Mouse (Mus musculus): ENCODE results near the gene Mesd. TPM values are rescaled to one million over a fixed set of nuclear protein-coding genes. Genes with fewer than 3 reads are reported as not detected.

The Mesd gene
- polyA plus RNA-seq, 1 experiment, result 39.7 TPM

GRCm38 (mm10) chr7:83852381-83853380 lies 31.6 kb upstream of the Mesd start:
- TF ChIP-seq POLR2A (IDR thresholded peaks at IDR 0.05; ENCODE audit: borderline replicate concordance, low read depth, low read length) (no peak), CTCF (IDR thresholded peaks at IDR 0.05; ENCODE audit: low read depth, low read length) (no peak)
- no peak overlapping the region for H3K4me3 ChIP-seq (ENCODE audit: insufficient read depth, low read length)
- peak overlapping the region; percentile 61 for H3K27ac ChIP-seq (ENCODE audit: insufficient read depth, low read depth, low read length)
- H3K4me1 ChIP-seq (ENCODE audit: control insufficient read depth, insufficient read depth, low read length), result peaks cover 52% of the 10 kb centered on the region

GRCm38 (mm10) chr7:83855203-83855602 lies 29.1 kb upstream of the Mesd start:
- Histone ChIP-seq H3K4me3 (ENCODE audit: insufficient read depth, low read length) (no peak overlapping the region), H3K4me1 (ENCODE audit: control insufficient read depth, insufficient read depth, low read length) (peaks cover 73% of the 10 kb centered on the region), H3K27ac (ENCODE audit: insufficient read depth, low read depth, low read length) (no peak overlapping the region)
- TF ChIP-seq POLR2A (IDR thresholded peaks at IDR 0.05; ENCODE audit: borderline replicate concordance, low read depth, low read length), result no peak
- no peak for TF ChIP-seq CTCF (IDR thresholded peaks at IDR 0.05; ENCODE audit: low read depth, low read length)

- peaks cover 67% of the 10 kb centered on the region for H3K4me1 ChIP-seq (ENCODE audit: control insufficient read depth, insufficient read depth, low read length)
- H3K27ac ChIP-seq (ENCODE audit: insufficient read depth, low read depth, low read length), result no peak overlapping the region
- H3K4me3 ChIP-seq (ENCODE audit: insufficient read depth, low read length), result no peak overlapping the region
- no peak for TF ChIP-seq CTCF (IDR thresholded peaks at IDR 0.05; ENCODE audit: low read depth, low read length)
- TF ChIP-seq POLR2A (IDR thresholded peaks at IDR 0.05; ENCODE audit: borderline replicate concordance, low read depth, low read length), result no peak
Observed at GRCm38 (mm10) chr7:83856353-83857207, 27.7 kb upstream of the Mesd start.

- H3K4me3 ChIP-seq (ENCODE audit: insufficient read depth, low read length), result no peak overlapping the region
- peak overlapping the region; percentile 49; the same call in 1 of the 2 replicates for H3K27ac ChIP-seq (ENCODE audit: insufficient read depth, low read depth, low read length)
- TF ChIP-seq POLR2A (IDR thresholded peaks at IDR 0.05; ENCODE audit: borderline replicate concordance, low read depth, low read length) (no peak), CTCF (IDR thresholded peaks at IDR 0.05; ENCODE audit: low read depth, low read length) (no peak)
- H3K4me1 ChIP-seq (ENCODE audit: control insufficient read depth, insufficient read depth, low read length), result peaks cover 61% of the 10 kb centered on the region
Observed at GRCm38 (mm10) chr7:83857208-83857488, 27.1 kb upstream of the Mesd start.

GRCm38 (mm10) chr7:83857921-83858320 lies 26.3 kb upstream of the Mesd start:
- TF ChIP-seq CTCF (IDR thresholded peaks at IDR 0.05; ENCODE audit: low read depth, low read length) (no peak), POLR2A (IDR thresholded peaks at IDR 0.05; ENCODE audit: borderline replicate concordance, low read depth, low read length) (no peak)
- Histone ChIP-seq H3K4me3 (ENCODE audit: insufficient read depth, low read length) (no peak overlapping the region), H3K4me1 (ENCODE audit: control insufficient read depth, insufficient read depth, low read length) (peaks cover 54% of the 10 kb centered on the region), H3K27ac (ENCODE audit: insufficient read depth, low read depth, low read length) (no peak overlapping the region)

- TF ChIP-seq CTCF (IDR thresholded peaks at IDR 0.05; ENCODE audit: low read depth, low read length) (no peak), POLR2A (IDR thresholded peaks at IDR 0.05; ENCODE audit: borderline replicate concordance, low read depth, low read length) (no peak)
- Histone ChIP-seq H3K4me3 (ENCODE audit: insufficient read depth, low read length) (no peak overlapping the region), H3K27ac (ENCODE audit: insufficient read depth, low read depth, low read length) (peak overlapping the region; percentile 24; the same call in 1 of the 2 replicates), H3K4me1 (ENCODE audit: control insufficient read depth, insufficient read depth, low read length) (peaks cover 50% of the 10 kb centered on the region)
Observed at GRCm38 (mm10) chr7:83859378-83860083, 24.7 kb upstream of the Mesd start.

- H3K4me3 ChIP-seq (ENCODE audit: insufficient read depth, low read length), result no peak overlapping the region
- H3K27ac ChIP-seq (ENCODE audit: insufficient read depth, low read depth, low read length), result no peak overlapping the region
- peaks cover 23% of the 10 kb centered on the region for H3K4me1 ChIP-seq (ENCODE audit: control insufficient read depth, insufficient read depth, low read length)
- TF ChIP-seq CTCF (IDR thresholded peaks at IDR 0.05; ENCODE audit: low read depth, low read length) (no peak), POLR2A (IDR thresholded peaks at IDR 0.05; ENCODE audit: borderline replicate concordance, low read depth, low read length) (no peak)
Observed at GRCm38 (mm10) chr7:83863554-83863953, 20.7 kb upstream of the Mesd start.

- Histone ChIP-seq H3K4me1 (ENCODE audit: control insufficient read depth, insufficient read depth, low read length) (peaks cover 8% of the 10 kb centered on the region), H3K4me3 (ENCODE audit: insufficient read depth, low read length) (no peak overlapping the region), H3K27ac (ENCODE audit: insufficient read depth, low read depth, low read length) (no peak overlapping the region)
- TF ChIP-seq POLR2A (IDR thresholded peaks at IDR 0.05; ENCODE audit: borderline replicate concordance, low read depth, low read length), result no peak
- no peak for TF ChIP-seq CTCF (IDR thresholded peaks at IDR 0.05; ENCODE audit: low read depth, low read length)
Observed at GRCm38 (mm10) chr7:83868200-83868599, 16.1 kb upstream of the Mesd start.

- Histone ChIP-seq H3K4me3 (ENCODE audit: insufficient read depth, low read length) (no peak overlapping the region), H3K27ac (ENCODE audit: insufficient read depth, low read depth, low read length) (no peak overlapping the region), H3K4me1 (ENCODE audit: control insufficient read depth, insufficient read depth, low read length) (peaks cover 2% of the 10 kb centered on the region; the same call in 1 of the 2 replicates)
- TF ChIP-seq CTCF (IDR thresholded peaks at IDR 0.05; ENCODE audit: low read depth, low read length) (no peak), POLR2A (IDR thresholded peaks at IDR 0.05; ENCODE audit: borderline replicate concordance, low read depth, low read length) (no peak)
Observed at GRCm38 (mm10) chr7:83869839-83870543, 14.3 kb upstream of the Mesd start.

Measured in bone marrow macrophage, adult 2 months (primary cell).